Mouse (Mus musculus): ENCODE data around the gene Zfp800. TPM values are rescaled to one million over a fixed set of nuclear protein-coding genes. Genes with fewer than 3 reads are reported as not detected.

The Zfp800 gene
- polyA plus RNA-seq, 1 experiment from 2014 or later = 23.2 TPM

- no peaks in the 10 kb centered on the region for H3K27me3 ChIP-seq (replicated peaks; ENCODE audit: control insufficient read depth, insufficient read depth, low read length)
- no peaks in the 10 kb centered on the region for H3K4me1 ChIP-seq (ENCODE audit: control insufficient read depth, insufficient read depth, low read length)
- no peak overlapping the region for H3K4me3 ChIP-seq (ENCODE audit: low read length)
- no peak overlapping the region for H3K4me2 ChIP-seq (ENCODE audit: low read depth, low read length)
- no peak for ATAC-seq
- H3K27ac ChIP-seq (ENCODE audit: low read length) = no peak overlapping the region
- 73% methylated on average over 9 of the region's 9 CpGs for WGBS
- no peaks in the 10 kb centered on the region for H3K36me3 ChIP-seq (ENCODE audit: control insufficient read depth, insufficient read depth, low read length)
- no peak overlapping the region for H3K9ac ChIP-seq (ENCODE audit: low read depth, low read length)
- H3K9me3 ChIP-seq (ENCODE audit: control insufficient read depth, low read length) = no peaks in the 10 kb centered on the region
These were observed 12.2 kb upstream of the Zfp800 start for GRCm38 (mm10) chr6:28410053-28410452.

GRCm38 (mm10) chr6:28399791-28400190 is 2.0 kb upstream of the Zfp800 start:
- Histone ChIP-seq H3K36me3 (ENCODE audit: control insufficient read depth, insufficient read depth, low read length) (no peaks in the 10 kb centered on the region), H3K27me3 (replicated peaks; ENCODE audit: control insufficient read depth, insufficient read depth, low read length) (peaks cover 8% of the 10 kb centered on the region; the same call in 1 of the 2 replicates), H3K9ac (ENCODE audit: low read depth, low read length) (no peak overlapping the region), H3K27ac (ENCODE audit: low read length) (no peak overlapping the region), H3K4me3 (ENCODE audit: low read length) (no peak overlapping the region), H3K4me2 (ENCODE audit: low read depth, low read length) (no peak overlapping the region), H3K4me1 (ENCODE audit: control insufficient read depth, insufficient read depth, low read length) (peaks cover 8% of the 10 kb centered on the region), H3K9me3 (ENCODE audit: control insufficient read depth, low read length) (peaks cover 12% of the 10 kb centered on the region; the same call in 1 of the 2 replicates)
- ATAC-seq = no peak
- 88% methylated on average over 4 of the region's 4 CpGs for WGBS

GRCm38 (mm10) chr6:28398726-28399125 is 921 bp upstream of the Zfp800 start:
- Histone ChIP-seq H3K27me3 (replicated peaks; ENCODE audit: control insufficient read depth, insufficient read depth, low read length) (peaks cover 8% of the 10 kb centered on the region; the same call in 1 of the 2 replicates), H3K4me3 (ENCODE audit: low read length) (no peak overlapping the region)

GRCm38 (mm10) chr6:28396853-28397457 is 850 bp downstream of the Zfp800 start:
- peaks cover 12% of the 10 kb centered on the region; the same call in 1 of the 2 replicates for H3K9me3 ChIP-seq (ENCODE audit: control insufficient read depth, low read length)
- no peak overlapping the region for H3K27ac ChIP-seq (ENCODE audit: low read length)
- no peak for ATAC-seq
- 4% methylated on average over 19 of the region's 19 CpGs for WGBS
- peak overlapping the region; percentile 51 for H3K4me3 ChIP-seq (ENCODE audit: low read length)
- H3K4me2 ChIP-seq (ENCODE audit: low read depth, low read length) = peak overlapping the region; percentile 90
- peaks cover 8% of the 10 kb centered on the region for H3K4me1 ChIP-seq (ENCODE audit: control insufficient read depth, insufficient read depth, low read length)
- no peaks in the 10 kb centered on the region for H3K36me3 ChIP-seq (ENCODE audit: control insufficient read depth, insufficient read depth, low read length)
- H3K9ac ChIP-seq (ENCODE audit: low read depth, low read length) = peak overlapping the region; percentile 35; the same call in 1 of the 2 replicates
- peaks cover 10% of the 10 kb centered on the region; the same call in 1 of the 2 replicates for H3K27me3 ChIP-seq (replicated peaks; ENCODE audit: control insufficient read depth, insufficient read depth, low read length)

More at GRCm38 (mm10) chr6:28398726-28399125, 921 bp upstream of the Zfp800 start:
- Histone ChIP-seq H3K36me3 (ENCODE audit: control insufficient read depth, insufficient read depth, low read length) (no peaks in the 10 kb centered on the region), H3K9ac (ENCODE audit: low read depth, low read length) (no peak overlapping the region), H3K4me1 (ENCODE audit: control insufficient read depth, insufficient read depth, low read length) (peaks cover 8% of the 10 kb centered on the region), H3K4me2 (ENCODE audit: low read depth, low read length) (no peak overlapping the region), H3K9me3 (ENCODE audit: control insufficient read depth, low read length) (peaks cover 12% of the 10 kb centered on the region; the same call in 1 of the 2 replicates), H3K27ac (ENCODE audit: low read length) (no peak overlapping the region)
- ATAC-seq = no peak
- WGBS = 91% methylated on average over 3 of the region's 3 CpGs

- H3K9me3 ChIP-seq (ENCODE audit: control insufficient read depth, low read length) = peaks cover 12% of the 10 kb centered on the region; the same call in 1 of the 2 replicates
- no peak for ATAC-seq
- peaks cover 8% of the 10 kb centered on the region for H3K4me1 ChIP-seq (ENCODE audit: control insufficient read depth, insufficient read depth, low read length)
- no peak overlapping the region; the same call in 1 of the 2 replicates for H3K4me3 ChIP-seq (ENCODE audit: low read length)
- 38% methylated on average over 15 of the region's 15 CpGs for WGBS
- H3K4me2 ChIP-seq (ENCODE audit: low read depth, low read length) = no peak overlapping the region
- peaks cover 10% of the 10 kb centered on the region; the same call in 1 of the 2 replicates for H3K27me3 ChIP-seq (replicated peaks; ENCODE audit: control insufficient read depth, insufficient read depth, low read length)
- no peaks in the 10 kb centered on the region for H3K36me3 ChIP-seq (ENCODE audit: control insufficient read depth, insufficient read depth, low read length)
- no peak overlapping the region for H3K9ac ChIP-seq (ENCODE audit: low read depth, low read length)
- H3K27ac ChIP-seq (ENCODE audit: low read length) = no peak overlapping the region
These were observed 1.6 kb downstream of the Zfp800 start for GRCm38 (mm10) chr6:28396051-28396852.

GRCm38 (mm10) chr6:28389038-28389437 is 8.8 kb downstream of the Zfp800 start:
- Histone ChIP-seq H3K4me2 (ENCODE audit: low read depth, low read length) (no peak overlapping the region), H3K36me3 (ENCODE audit: control insufficient read depth, insufficient read depth, low read length) (no peaks in the 10 kb centered on the region), H3K9me3 (ENCODE audit: control insufficient read depth, low read length) (no peaks in the 10 kb centered on the region), H3K27me3 (replicated peaks; ENCODE audit: control insufficient read depth, insufficient read depth, low read length) (0 out of 2 replicates have a peak, but pooled peaks cover 2% of the 10 kb centered on the region), H3K4me1 (ENCODE audit: control insufficient read depth, insufficient read depth, low read length) (no peaks in the 10 kb centered on the region), H3K4me3 (ENCODE audit: low read length) (no peak overlapping the region), H3K9ac (ENCODE audit: low read depth, low read length) (no peak overlapping the region), H3K27ac (ENCODE audit: low read length) (no peak overlapping the region)
- ATAC-seq = peak; percentile 91
- 52% methylated on average over 3 of the region's 3 CpGs for WGBS

GRCm38 (mm10) chr6:28385169-28385568 is 12.6 kb downstream of the Zfp800 start:
- no peaks in the 10 kb centered on the region for H3K36me3 ChIP-seq (ENCODE audit: control insufficient read depth, insufficient read depth, low read length)
- H3K4me2 ChIP-seq (ENCODE audit: low read depth, low read length) = no peak overlapping the region
- H3K9ac ChIP-seq (ENCODE audit: low read depth, low read length) = no peak overlapping the region
- no peaks in the 10 kb centered on the region for H3K9me3 ChIP-seq (ENCODE audit: control insufficient read depth, low read length)
- ATAC-seq = no peak
- WGBS = 79% methylated on average over 3 of the region's 3 CpGs
- no peak overlapping the region for H3K4me3 ChIP-seq (ENCODE audit: low read length)
- no peaks in the 10 kb centered on the region for H3K27me3 ChIP-seq (replicated peaks; ENCODE audit: control insufficient read depth, insufficient read depth, low read length)
- no peaks in the 10 kb centered on the region for H3K4me1 ChIP-seq (ENCODE audit: control insufficient read depth, insufficient read depth, low read length)
- H3K27ac ChIP-seq (ENCODE audit: low read length) = no peak overlapping the region

- H3K4me1 ChIP-seq (ENCODE audit: control insufficient read depth, insufficient read depth, low read length) = no peaks in the 10 kb centered on the region
- H3K27me3 ChIP-seq (replicated peaks; ENCODE audit: control insufficient read depth, insufficient read depth, low read length) = no peaks in the 10 kb centered on the region
- H3K9ac ChIP-seq (ENCODE audit: low read depth, low read length) = no peak overlapping the region
- ATAC-seq = no peak
- H3K4me3 ChIP-seq (ENCODE audit: low read length) = no peak overlapping the region
- H3K36me3 ChIP-seq (ENCODE audit: control insufficient read depth, insufficient read depth, low read length) = no peaks in the 10 kb centered on the region
- 46% methylated on average over 4 of the region's 4 CpGs for WGBS
- no peaks in the 10 kb centered on the region for H3K9me3 ChIP-seq (ENCODE audit: control insufficient read depth, low read length)
- H3K4me2 ChIP-seq (ENCODE audit: low read depth, low read length) = no peak overlapping the region
- no peak overlapping the region for H3K27ac ChIP-seq (ENCODE audit: low read length)
These were observed 15.8 kb downstream of the Zfp800 start for GRCm38 (mm10) chr6:28381983-28382382.

GRCm38 (mm10) chr6:28369966-28370683 is 27.7 kb downstream of the Zfp800 start:
- WGBS = 79% methylated on average over 6 of the region's 6 CpGs
- no peaks in the 10 kb centered on the region for H3K27me3 ChIP-seq (replicated peaks; ENCODE audit: control insufficient read depth, insufficient read depth, low read length)
- H3K4me2 ChIP-seq (ENCODE audit: low read depth, low read length) = no peak overlapping the region
- H3K4me1 ChIP-seq (ENCODE audit: control insufficient read depth, insufficient read depth, low read length) = no peaks in the 10 kb centered on the region
- H3K9ac ChIP-seq (ENCODE audit: low read depth, low read length) = no peak overlapping the region
- ATAC-seq = no peak
- H3K36me3 ChIP-seq (ENCODE audit: control insufficient read depth, insufficient read depth, low read length) = no peaks in the 10 kb centered on the region
- H3K4me3 ChIP-seq (ENCODE audit: low read length) = no peak overlapping the region
- no peaks in the 10 kb centered on the region for H3K9me3 ChIP-seq (ENCODE audit: control insufficient read depth, low read length)
- no peak overlapping the region for H3K27ac ChIP-seq (ENCODE audit: low read length)
